Mouse (Mus musculus) myocyte (in vitro differentiated cells): Measurements from ENCODE around the gene Creb1. TPM values are rescaled to one million over a fixed set of nuclear protein-coding genes. Genes with fewer than 3 reads are reported as not detected.
"Not testable (repeated sequence)": the region's sequence is repeated elsewhere in the genome, so short reads cannot be mapped to it uniquely, and the experiment has no call there.

Source experiments
- H3K27me3 ChIP-seq: one replicate; pipeline ENCODE4 v1.6.1; 2011; ENCODE audit not compliant: control insufficient read depth, insufficient read depth, insufficient read length
- H3K36me3 ChIP-seq: one replicate; pipeline ENCODE4 v1.6.1; 2011; ENCODE audit not compliant: control insufficient read depth, insufficient read depth
- H3K4me2 ChIP-seq: one replicate; pipeline ENCODE4 v1.6.1; 2011; ENCODE audit warnings: low read depth, control low read depth
- H3K4me3 ChIP-seq: one replicate; pipeline ENCODE4 v1.5.1; 2011; ENCODE audit warnings: mild to moderate bottlenecking, control low read depth, moderate library complexity
- H3K79me2 ChIP-seq: one replicate; pipeline ENCODE4 v1.6.1; 2011; ENCODE audit not compliant: control insufficient read depth, insufficient read depth
- H3ac ChIP-seq: one replicate; pipeline ENCODE4 v1.6.1; 2011; ENCODE audit not compliant: control insufficient read depth, insufficient read length
- CEBPB ChIP-seq: IDR thresholded peaks from 2 replicates; pipeline ENCODE4 v1.6.1; 2011; ENCODE audit warnings: mild to moderate bottlenecking, moderate library complexity; ENCODE audit not compliant: poor library complexity, insufficient read depth, severe bottlenecking
- E2F4 ChIP-seq: IDR thresholded peaks from one replicate; pipeline ENCODE4 v1.6.1; 2011; ENCODE audit warnings: mild to moderate bottlenecking, control low read depth, moderate library complexity; ENCODE audit not compliant: insufficient read depth
- MAX ChIP-seq: IDR thresholded peaks from one replicate; pipeline ENCODE4 v1.6.1; 2011; ENCODE audit warnings: low read depth, mild to moderate bottlenecking, control low read depth
- MYOD1 ChIP-seq, 3 experiments: IDR thresholded peaks; one replicate each; pipeline ENCODE4 v1.6.1; 2011; ENCODE audit warnings: control low read depth in 2 of 3, low read depth in 2 of 3, mild to moderate bottlenecking in 2 of 3, moderate library complexity in 1 of 3; ENCODE audit not compliant: insufficient read length in 2 of 3, control insufficient read depth in 1 of 3
- MYOG ChIP-seq, 3 experiments: IDR thresholded peaks; one replicate each; pipeline ENCODE4 v1.6.1; 2011; ENCODE audit warnings: control low read depth in 2 of 3, low read depth in 2 of 3, mild to moderate bottlenecking in 2 of 3; ENCODE audit not compliant: insufficient read length in 2 of 3, control insufficient read depth in 1 of 3, insufficient read depth in 1 of 3
- POLR2A ChIP-seq: IDR thresholded peaks from one replicate; pipeline ENCODE4 v1.6.1; 2011; ENCODE audit warnings: low read depth, mild to moderate bottlenecking, control low read depth, moderate library complexity; ENCODE audit not compliant: insufficient read length
- POLR2AphosphoS2 ChIP-seq: IDR thresholded peaks from one replicate; pipeline ENCODE4 v1.6.1; 2011; ENCODE audit warnings: low read depth, control low read depth; ENCODE audit not compliant: insufficient read length
- REST ChIP-seq: IDR thresholded peaks from one replicate; pipeline ENCODE4 v1.6.1; 2011; ENCODE audit warnings: mild to moderate bottlenecking, control low read depth, moderate library complexity; ENCODE audit not compliant: insufficient read depth, insufficient read length
- SRF ChIP-seq: IDR thresholded peaks from one replicate; pipeline ENCODE4 v1.6.1; 2011; ENCODE audit warnings: low read depth; ENCODE audit not compliant: control insufficient read depth, insufficient read length
- TCF12 ChIP-seq: IDR thresholded peaks from one replicate; pipeline ENCODE4 v1.6.1; 2011; ENCODE audit warnings: mild to moderate bottlenecking, control low read depth; ENCODE audit not compliant: poor library complexity, insufficient read depth, severe bottlenecking
- TCF3 ChIP-seq: IDR thresholded peaks from one replicate; pipeline ENCODE4 v1.6.1; 2011; ENCODE audit warnings: low read depth, control low read depth; ENCODE audit not compliant: insufficient read length
- USF1 ChIP-seq: IDR thresholded peaks from one replicate; pipeline ENCODE4 v1.6.1; 2011; ENCODE audit warnings: low read depth, mild to moderate bottlenecking, control low read depth, moderate library complexity
- polyA plus RNA-seq: library from polyadenylated mRNA; unstranded; fragments of >200 nt; fragmentation: generic; extraction: Trizol; gene quantifications from one replicate; pipeline ENCODE4 v1.2.1, GENCODE M21; 2012; ENCODE audit warnings: missing spikeins

The Creb1 gene
- polyA plus RNA-seq, 1 experiment = 9.6 TPM

DNA sequence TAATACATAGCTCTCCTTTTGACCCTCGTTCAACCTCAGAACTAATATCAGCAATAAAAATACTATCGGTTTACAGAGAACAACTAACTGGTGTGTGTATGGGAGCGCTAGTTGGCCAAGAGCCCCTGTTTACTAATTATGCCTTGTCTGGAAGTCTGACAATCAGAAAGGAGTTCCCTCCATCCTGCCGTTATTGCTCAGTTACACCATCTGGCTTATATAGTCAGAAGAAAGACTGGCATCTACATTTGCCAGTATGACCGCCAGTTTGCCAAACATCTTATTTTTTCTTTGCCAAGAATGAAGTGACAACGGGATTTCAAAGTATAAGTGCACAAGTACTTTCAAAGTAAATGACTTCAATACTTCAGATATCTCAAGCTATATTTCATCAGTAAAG is 108.6 kb downstream of the Creb1 start:
- TF ChIP-seq CEBPB = no peak
- no peak for TF ChIP-seq E2F4
- no peak for TF ChIP-seq POLR2A
- Histone ChIP-seq H3ac (no peak overlapping the region), H3K27me3 (no peaks in the 10 kb centered on the region), H3K4me3 (no peak overlapping the region), H3K4me2 (no peak overlapping the region), H3K79me2 (no peaks in the 10 kb centered on the region), H3K36me3 (no peaks in the 10 kb centered on the region)

DNA sequence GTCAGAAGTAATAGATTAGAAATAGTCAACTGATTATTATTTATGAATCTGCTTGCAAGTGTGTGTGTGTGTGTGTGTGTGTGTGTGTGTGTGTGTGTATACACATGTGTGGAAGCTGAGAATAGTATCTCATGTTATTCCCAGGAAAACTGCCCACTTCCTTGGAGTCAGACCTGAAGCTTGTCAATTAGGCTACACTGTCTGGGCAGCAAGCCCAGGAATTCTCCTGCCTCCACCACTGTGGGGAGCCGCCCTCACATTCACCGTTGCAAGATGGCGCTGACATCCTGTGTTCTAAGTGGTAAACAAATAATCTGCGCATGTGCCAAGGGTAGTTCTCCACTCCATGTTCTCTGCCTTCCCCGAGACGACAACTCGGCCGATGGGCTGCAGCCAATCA is 110.1 kb downstream of the Creb1 start:
- not testable (repeated sequence) for H3K27me3 ChIP-seq, H3K4me2 ChIP-seq, H3ac ChIP-seq, H3K79me2 ChIP-seq, H3K36me3 ChIP-seq, H3K4me3 ChIP-seq

DNA sequence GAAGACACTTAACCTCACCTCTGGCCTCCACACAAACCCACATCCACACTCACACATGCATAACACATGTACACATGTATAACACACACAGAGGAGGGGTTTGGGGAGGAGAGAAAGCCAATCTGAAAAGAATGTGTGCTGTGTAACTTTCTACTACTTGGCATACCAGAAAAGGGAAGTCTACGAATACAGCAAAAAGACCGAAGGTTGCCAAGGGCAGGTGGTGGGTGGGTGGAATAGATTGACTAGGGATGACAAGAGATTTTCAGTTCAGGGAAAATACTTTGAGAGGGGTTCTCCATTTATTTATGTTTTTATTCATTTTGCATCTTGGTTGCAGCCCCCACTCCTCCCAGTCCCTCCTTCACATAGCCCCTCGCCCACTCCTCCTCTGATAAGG is 112.1 kb downstream of the Creb1 start:
- Histone ChIP-seq H3K36me3 (no peaks in the 10 kb centered on the region), H3K27me3 (no peaks in the 10 kb centered on the region), H3K4me3 (no peak overlapping the region), H3K79me2 (no peaks in the 10 kb centered on the region), H3ac (no peak overlapping the region), H3K4me2 (no peak overlapping the region)
- TF ChIP-seq E2F4 (no peak), CEBPB (no peak), REST (no peak), TCF3 (no peak)

DNA sequence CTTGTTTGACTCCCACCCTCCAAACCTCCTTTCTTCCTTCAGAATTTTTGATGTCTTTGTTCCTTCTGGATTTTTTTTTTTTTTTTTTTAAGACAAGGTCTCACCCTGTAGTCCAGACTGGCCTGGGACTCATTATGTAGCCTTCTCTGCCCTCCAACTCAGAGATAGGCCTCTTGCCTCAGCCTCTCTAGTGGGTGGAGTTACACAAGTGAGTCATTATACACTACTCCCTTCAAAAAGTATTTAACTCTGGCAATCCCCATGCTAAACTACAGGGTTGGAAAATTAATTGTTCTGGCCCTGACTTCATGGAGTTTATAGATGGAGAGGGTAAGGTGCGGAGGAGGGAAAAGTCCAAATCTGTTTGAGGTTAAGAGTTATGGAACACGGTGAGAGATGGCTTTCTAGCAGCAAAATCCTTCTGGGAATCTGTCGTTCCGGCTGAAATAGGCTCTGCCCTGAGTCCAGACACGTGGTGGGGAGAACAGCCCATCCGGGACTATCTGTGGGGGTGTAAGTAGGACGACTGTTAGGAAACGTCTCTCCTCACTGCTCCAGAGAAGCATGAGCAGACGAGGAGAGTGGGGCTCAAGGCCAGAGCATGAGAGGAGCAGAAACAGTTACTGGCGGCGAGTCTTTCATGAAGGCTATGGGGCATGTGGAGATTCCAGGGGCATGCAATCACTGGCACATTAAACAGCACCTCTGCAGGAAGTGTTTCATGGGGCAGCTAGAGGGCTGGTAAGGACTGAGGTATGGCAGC is 117.1 kb downstream of the Creb1 start:
- no peaks in the 10 kb centered on the region for H3K36me3 ChIP-seq
- H3K4me3 ChIP-seq = no peak overlapping the region
- TF ChIP-seq USF1 (no peak), MYOG (IDR thresholded peaks at IDR 0.05; ENCODE audit: control insufficient read depth in 1 of 3, insufficient read depth in 1 of 3, insufficient read length in 2 of 3, low read depth in 2 of 3) (no peak), REST (no peak), MYOD1 (IDR thresholded peaks at IDR 0.05; ENCODE audit: control insufficient read depth in 1 of 3, insufficient read length in 2 of 3, low read depth in 2 of 3) (no peak), SRF (no peak), TCF3 (no peak), CEBPB (no peak), POLR2A (no peak), TCF12 (no peak), POLR2AphosphoS2 (no peak), E2F4 (no peak), MAX (no peak)
- peak overlapping the region; percentile 9 for H3K4me2 ChIP-seq
- H3ac ChIP-seq = no peak overlapping the region
- H3K79me2 ChIP-seq = no peaks in the 10 kb centered on the region
- no peaks in the 10 kb centered on the region for H3K27me3 ChIP-seq

DNA sequence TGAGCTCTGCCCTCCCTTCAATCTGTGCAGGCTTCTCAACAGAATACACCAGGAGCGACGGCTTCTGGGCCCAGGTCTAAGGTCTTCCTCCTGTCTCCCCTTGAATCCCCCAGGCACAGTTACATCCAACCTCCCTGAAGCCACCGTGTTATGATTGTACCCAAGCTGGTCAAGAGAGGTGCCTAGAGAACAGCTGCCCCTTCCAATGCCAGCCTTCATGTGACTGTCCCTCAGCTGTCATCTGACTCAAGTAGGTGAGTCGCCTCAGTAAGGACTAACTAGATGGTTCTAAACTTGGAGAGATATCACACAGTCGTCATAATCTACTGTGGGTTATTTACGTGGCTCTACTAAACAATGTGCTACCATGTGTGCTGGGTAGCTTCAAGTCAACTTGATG is 121.3 kb downstream of the Creb1 start:
- H3K4me3 ChIP-seq = no peak overlapping the region
- no peaks in the 10 kb centered on the region for H3K36me3 ChIP-seq
- no peaks in the 10 kb centered on the region for H3K27me3 ChIP-seq
- no peak overlapping the region for H3K4me2 ChIP-seq
- TF ChIP-seq MYOD1 (IDR thresholded peaks at IDR 0.05; ENCODE audit: control insufficient read depth in 1 of 3, insufficient read length in 2 of 3, low read depth in 2 of 3) (peak in 1 of 3 experiments; percentile 58), MYOG (IDR thresholded peaks at IDR 0.05; ENCODE audit: control insufficient read depth in 1 of 3, insufficient read depth in 1 of 3, insufficient read length in 2 of 3, low read depth in 2 of 3) (peak in 1 of 3 experiments; percentile 59), MAX (no peak), SRF (no peak), POLR2AphosphoS2 (no peak), TCF12 (no peak), CEBPB (no peak), POLR2A (no peak), REST (no peak), E2F4 (no peak)
- no peak overlapping the region for H3ac ChIP-seq
- no peaks in the 10 kb centered on the region for H3K79me2 ChIP-seq

Other genes starting within 250 kb of the Creb1 start
- gene Mettl21a, start 84.6 kb downstream of the Creb1 start, polyA plus RNA-seq = 26.5 TPM
- gene Ccnyl1, start 157.8 kb downstream of the Creb1 start, polyA plus RNA-seq = 16.0 TPM
- gene Fzd5, start 205.1 kb downstream of the Creb1 start, polyA plus RNA-seq = 2.1 TPM